Mouse (Mus musculus) thymus, postnatal 10 days (tissue): ENCODE results near the gene Osbpl9.

Source experiments
- DNase-seq, 2 experiments: peaks; one replicate each; pipeline ENCODE4 v3.0.0; 2021; ENCODE audit warnings: low spot score in 2 of 2

Osbpl9 gene

DNA sequence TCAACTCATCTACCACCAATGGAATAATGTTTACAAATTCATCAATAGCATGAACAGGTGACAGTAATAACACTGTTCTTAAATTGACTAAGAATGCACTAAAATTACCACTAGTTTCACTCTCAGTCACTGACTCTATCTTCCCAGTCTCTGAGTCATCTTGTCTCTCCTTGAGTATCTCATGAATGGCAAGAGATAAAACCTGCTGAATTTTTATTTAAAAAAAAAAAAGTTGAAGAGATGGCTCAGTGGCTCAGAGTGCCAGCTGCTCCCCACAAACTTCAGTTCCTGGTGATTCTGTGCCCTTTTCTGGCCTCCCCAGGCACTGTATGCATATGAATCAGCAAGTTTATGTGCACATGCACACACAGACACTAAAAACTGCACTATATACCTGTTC, 96.8 kb downstream of the Osbpl9 start:
- DNase-seq: no peak

GRCm38 (mm10) chr4:109103145-109103883, 98.8 kb downstream of the Osbpl9 start:
- DNase-seq: no peak

DNA sequence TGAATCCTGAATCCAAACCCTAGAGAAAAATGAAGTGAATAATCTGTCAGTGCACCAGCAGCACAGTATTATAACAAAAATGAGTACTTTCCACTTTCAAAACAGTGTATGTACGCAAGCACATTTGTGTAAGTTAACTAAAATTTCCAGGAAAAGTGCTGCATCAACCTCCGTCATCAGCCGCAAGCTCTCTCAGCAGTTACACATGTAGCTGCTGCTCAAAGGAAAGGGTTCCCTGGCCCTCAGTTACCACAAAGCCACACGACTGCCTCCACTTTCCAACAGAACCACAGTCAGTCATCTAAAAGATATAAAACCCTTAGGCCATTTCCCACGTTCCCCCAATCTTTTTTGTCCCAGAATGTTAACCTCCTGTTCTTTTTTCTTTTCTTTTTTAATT, 99.5 kb downstream of the Osbpl9 start:
- no peak for DNase-seq

DNA sequence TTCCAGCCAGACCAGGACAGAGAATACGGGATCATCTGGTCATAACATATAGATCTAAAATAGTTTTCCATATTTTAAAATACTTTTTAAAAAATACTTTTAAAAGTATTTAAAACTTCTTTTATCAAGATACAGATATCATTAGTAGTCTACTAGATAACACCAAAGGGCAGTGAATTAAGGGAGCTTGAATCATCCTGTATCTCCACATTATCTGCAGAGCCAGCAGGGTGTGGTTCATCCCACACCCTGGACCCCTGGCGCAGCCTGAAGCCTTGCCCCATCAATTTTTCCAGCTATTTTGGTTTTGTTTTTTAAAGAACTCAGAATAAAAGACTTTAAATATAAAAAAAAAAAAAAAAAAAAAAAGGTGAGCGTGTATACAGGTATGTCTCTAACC, 103.2 kb downstream of the Osbpl9 start:
- no peak for DNase-seq

GRCm38 (mm10) chr4:109094269-109094668, 107.8 kb downstream of the Osbpl9 start:
- no peak for DNase-seq

GRCm38 (mm10) chr4:109092344-109092743, 109.7 kb downstream of the Osbpl9 start:
- DNase-seq: no peak

GRCm38 (mm10) chr4:109091241-109091777, 110.8 kb downstream of the Osbpl9 start:
- no peak for DNase-seq

DNA sequence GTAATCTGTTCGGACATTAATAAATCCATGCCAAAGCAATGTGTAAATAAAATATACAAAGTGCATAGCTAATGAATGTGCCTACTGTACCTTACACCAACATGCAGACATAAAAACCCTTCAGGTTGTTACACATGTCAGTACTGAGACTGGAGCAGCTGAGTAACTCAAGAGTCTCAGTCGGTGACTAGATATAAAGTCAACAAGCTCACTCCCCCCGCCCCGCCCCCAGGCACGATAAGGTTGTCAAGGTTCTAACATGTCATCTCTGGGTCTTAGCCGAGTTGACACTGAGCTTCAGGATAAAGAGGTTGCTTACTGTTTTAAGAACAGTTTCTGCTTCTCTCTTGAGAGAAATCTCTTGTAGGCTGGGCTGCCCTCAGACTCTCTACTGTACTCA, 112.1 kb downstream of the Osbpl9 start:
- DNase-seq: no peak

DNA sequence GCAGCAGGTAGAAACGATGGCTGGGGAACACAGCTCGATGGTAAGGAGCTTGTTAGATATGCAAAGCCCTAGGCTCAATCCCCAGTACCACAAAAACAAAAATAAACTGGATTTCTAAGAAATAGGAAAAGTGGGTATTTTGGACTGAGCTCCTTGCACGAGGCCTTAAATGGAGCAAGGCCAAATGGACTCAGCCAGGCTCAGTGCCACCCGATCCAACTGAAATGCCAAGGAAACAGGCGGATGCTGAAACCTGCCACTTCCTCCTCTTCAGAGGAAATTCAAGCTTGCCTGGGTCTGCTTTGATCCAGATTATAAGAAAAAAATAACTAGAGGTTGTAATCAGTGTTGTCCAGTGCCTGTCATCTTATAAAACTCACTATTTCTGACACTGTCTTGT, 112.9 kb downstream of the Osbpl9 start:
- no peak for DNase-seq

- DNase-seq: no peak
Observed at GRCm38 (mm10) chr4:109080118-109080517, 122.0 kb downstream of the Osbpl9 start.

DNA sequence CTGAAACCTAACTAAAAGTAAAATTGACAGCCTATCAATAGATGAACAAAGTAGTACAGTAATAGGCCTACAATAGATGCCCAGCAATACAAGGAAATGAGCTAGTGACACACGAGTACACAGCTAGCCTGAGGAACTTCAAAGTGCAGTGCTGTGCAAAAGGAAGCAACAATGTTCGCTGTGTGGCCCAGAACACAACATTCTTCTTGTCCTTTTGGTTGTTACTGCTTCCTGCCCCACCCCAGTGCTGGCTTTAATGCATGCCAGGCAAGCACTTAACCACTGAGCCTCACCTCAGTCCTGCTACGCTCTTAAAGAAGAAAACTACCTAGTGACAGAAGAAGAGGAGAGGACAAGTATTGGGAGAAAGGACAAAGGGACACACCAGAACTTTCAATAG, 122.4 kb downstream of the Osbpl9 start:
- no peak for DNase-seq

DNA sequence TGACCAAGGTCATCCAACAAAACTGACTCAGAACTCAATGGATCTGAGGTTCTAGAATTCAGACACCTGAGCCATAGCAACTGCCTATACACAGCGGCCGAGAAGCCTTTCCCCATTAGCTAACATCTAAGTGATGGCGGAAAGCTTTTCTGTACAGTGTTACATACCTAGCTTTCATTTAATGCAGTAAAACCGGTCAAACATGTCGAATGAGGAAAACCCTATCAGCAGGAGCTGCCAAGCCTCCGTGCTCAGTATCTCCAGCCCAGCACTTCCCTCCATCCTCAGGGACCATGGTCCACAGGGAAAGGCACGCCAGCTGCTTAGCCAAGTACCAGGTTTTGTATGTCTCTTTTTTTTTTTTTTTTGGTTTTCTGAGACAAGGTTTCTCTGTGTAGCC, 123.1 kb downstream of the Osbpl9 start:
- no peak for DNase-seq

DNA sequence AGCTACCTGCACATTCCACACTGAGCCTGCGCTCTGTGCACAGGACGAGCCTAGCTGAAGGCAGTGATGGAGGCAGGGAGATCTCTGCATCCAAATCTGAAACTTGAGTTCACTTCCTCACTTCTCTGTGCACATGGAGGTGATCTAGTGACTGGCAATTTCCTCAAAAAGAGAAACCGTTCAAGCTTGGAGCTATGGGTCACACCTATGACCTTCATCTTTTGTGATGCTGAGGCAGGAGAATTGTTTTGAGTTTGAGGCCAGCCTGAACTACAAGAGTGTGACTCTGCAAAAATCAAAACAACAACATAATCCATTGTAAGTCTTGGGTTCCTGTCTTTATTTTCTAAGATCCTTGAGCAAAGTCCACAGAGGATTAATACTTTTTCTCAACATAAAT, 128.8 kb downstream of the Osbpl9 start:
- no peak for DNase-seq

DNA sequence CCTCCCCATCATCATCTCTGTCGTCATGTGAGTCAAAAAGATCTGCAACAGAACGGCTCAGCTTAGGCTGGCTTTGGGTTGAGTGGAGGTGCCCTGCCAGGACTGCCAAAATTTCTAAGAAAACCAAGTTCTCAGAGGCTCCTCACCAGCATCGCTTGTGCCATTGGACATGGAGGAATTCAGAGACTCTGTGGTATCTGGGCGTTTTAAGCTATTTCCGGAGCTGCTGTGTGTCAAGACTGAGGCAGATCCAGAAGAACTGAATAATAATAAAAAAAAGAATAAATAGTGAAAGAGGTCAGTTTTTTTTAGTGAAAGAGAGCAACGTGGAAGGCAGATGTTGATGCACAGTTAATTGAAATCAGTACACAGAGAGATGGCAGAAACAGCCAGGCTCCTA, 129.2 kb downstream of the Osbpl9 start:
- DNase-seq: no peak

GRCm38 (mm10) chr4:109065714-109066113, 136.4 kb downstream of the Osbpl9 start:
- no peak for DNase-seq

GRCm38 (mm10) chr4:109064941-109065340, 137.1 kb downstream of the Osbpl9 start:
- DNase-seq: no peak

DNA sequence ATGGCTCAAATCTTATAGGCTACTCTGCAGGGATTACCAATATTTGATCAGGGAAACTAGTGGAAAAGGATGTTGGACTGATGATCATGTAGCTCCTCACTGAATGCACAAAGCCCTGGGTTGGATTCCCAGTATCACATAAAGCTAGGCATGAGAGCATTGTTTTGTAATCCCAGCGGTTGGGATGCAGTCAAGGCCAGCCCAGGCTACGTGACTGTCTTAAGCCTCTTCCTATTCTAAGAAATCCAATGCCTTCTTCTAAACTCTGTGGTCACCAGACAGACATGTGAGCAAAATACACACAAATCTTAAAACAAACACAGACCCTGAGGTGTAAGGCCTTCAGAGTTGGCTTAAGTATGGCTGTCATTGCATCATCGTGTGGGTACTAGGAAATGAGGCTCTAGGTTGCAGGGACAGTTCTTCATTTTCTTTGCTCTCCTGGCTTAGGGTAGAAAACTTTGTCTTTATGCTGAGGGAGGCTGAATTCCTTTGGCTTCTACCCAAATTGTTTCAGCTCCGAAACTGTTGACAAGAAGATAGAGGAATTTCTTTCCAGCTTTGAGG, 142.7 kb downstream of the Osbpl9 start:
- DNase-seq: no peak

DNA sequence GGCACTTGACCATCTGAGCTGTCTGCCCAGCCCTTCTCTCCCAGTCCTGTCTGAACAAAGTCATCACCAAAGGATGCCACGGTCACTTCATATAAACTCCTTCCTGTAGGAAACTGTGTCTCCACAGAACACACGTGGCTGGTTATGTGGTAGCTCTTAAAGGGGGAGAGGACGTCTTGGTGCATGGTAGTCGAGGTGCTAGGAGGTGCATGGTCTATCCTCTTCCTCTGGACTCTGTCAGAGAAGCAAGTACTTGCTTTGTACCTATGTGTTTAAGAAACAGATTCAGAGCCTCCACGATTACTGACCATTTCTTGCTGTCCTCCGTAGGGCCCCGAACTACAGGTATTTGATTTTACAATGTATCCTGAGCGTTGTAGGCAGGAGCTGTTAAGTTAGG, 144.4 kb downstream of the Osbpl9 start:
- DNase-seq: no peak

- no peak for DNase-seq
Observed at GRCm38 (mm10) chr4:109056351-109056750, 145.7 kb downstream of the Osbpl9 start.

GRCm38 (mm10) chr4:109054003-109054402, 148.1 kb downstream of the Osbpl9 start:
- no peak for DNase-seq

GRCm38 (mm10) chr4:109052282-109052681, 149.8 kb downstream of the Osbpl9 start:
- DNase-seq: no peak

DNA sequence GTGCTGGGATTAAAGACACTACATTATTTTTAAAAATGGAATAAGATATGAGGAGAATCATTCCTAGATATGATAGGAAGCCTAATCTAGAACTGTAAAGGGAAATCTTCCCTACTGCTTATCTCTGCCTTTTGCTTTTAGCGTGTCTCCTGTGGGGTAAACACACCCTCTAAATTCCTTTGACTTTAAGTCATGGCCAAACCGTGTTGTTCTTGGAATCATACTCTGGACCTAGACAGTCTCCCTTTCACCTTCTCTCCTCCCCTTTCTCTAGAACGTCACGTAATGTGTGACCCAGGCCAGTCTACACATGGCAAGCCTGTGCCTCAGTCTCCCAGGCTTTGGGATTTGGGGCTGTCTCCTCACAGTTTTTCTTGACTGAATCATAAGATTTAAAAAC, 153.8 kb downstream of the Osbpl9 start:
- DNase-seq: no peak

GRCm38 (mm10) chr4:109043756-109044155, 158.3 kb downstream of the Osbpl9 start:
- DNase-seq: no peak

DNA sequence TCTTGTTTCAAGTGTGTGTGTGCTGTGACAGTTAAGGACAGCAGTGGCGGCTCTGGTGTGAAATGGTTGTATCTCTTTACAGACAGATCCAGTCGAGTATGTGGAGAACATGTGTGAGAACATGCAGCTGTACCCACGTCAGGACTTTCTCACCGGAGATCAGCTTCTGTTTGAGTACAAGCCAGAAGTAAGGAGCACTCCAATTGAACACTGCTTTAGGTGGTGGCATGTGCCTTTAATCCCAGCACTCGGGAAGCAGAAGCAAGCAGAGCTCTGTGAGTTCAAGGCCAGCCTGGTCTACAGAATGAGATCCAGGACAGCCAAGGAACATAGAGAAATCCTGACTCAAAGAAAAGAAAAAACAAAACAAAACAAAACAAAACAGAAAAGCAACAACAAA, 158.8 kb downstream of the Osbpl9 start:
- no peak for DNase-seq
